Mouse (Mus musculus) stomach, postnatal 0 days (tissue): ENCODE data around the gene Col24a1.

Experiments used
- CTCF ChIP-seq: IDR thresholded peaks from 2 replicates; pipeline ENCODE4 v1.5.1; 2016; ENCODE audit warnings: antibody characterized with exemption, low read depth, mild to moderate bottlenecking, moderate library complexity
- EP300 ChIP-seq: optimal IDR thresholded peaks from 2 replicates; pipeline ENCODE3; 2016; ENCODE audit warnings: antibody characterized with exemption

GRCm38 (mm10) chr3:145476634-145477033 is 184.4 kb downstream of the Col24a1 start:
- TF ChIP-seq CTCF (no peak), EP300 (no peak)
